Mouse (Mus musculus) midbrain, embryonic 15.5 days (tissue): ENCODE results near the gene Scaf8. TPM values are rescaled to one million over a fixed set of nuclear protein-coding genes. Genes with fewer than 3 reads are reported as not detected.
"Not testable (repeated sequence)": the region's sequence is repeated elsewhere in the genome, so short reads cannot be mapped to it uniquely, and the experiment has no call there.

Source experiments
- ATAC-seq: fragments of 200-750 bp; cut with Nextera tagmentation; replicated peaks from 2 replicates; pipeline ENCODE4 v1.8.0; 2017; ENCODE audit warnings: moderate TSS enrichment
- H3K27ac ChIP-seq: fragments of 300-500 bp; sonication (generic); 2 replicates; pipeline ENCODE4 v1.5.1; 2015; ENCODE audit warnings: mild to moderate bottlenecking, inconsistent platforms
- H3K27me3 ChIP-seq: fragments of 300-500 bp; sonication (generic); replicated peaks from 2 replicates; pipeline ENCODE4 v1.6.1; 2015; ENCODE audit warnings: inconsistent platforms
- H3K36me3 ChIP-seq: fragments of 300-500 bp; sonication (generic); replicated peaks from 2 replicates; pipeline ENCODE4 v1.6.1; 2015; ENCODE audit warnings: inconsistent platforms
- H3K4me1 ChIP-seq: fragments of 300-500 bp; sonication (generic); 2 replicates; pipeline ENCODE4 v1.6.1; 2015; ENCODE audit warnings: inconsistent platforms
- H3K4me2 ChIP-seq: fragments of 300-500 bp; sonication (generic); 2 replicates; pipeline ENCODE4 v1.6.1; 2015; ENCODE audit warnings: inconsistent platforms, mild to moderate bottlenecking, moderate library complexity
- H3K4me3 ChIP-seq: fragments of 300-500 bp; sonication (generic); 2 replicates; pipeline ENCODE4 v1.5.1; 2015; ENCODE audit warnings: mild to moderate bottlenecking, inconsistent platforms
- H3K9ac ChIP-seq: fragments of 300-500 bp; sonication (generic); 2 replicates; pipeline ENCODE4 v1.6.1; 2015; ENCODE audit warnings: mild to moderate bottlenecking, inconsistent platforms
- H3K9me3 ChIP-seq: fragments of 300-500 bp; sonication (generic); 2 replicates; pipeline ENCODE4 v1.6.1; 2016; ENCODE audit warnings: inconsistent platforms
- WGBS: fragments of 180-500 bp; shearing (Covaris S2); methylation state at CpG from one replicate; pipeline ENCODE4 v1.1.7; 2015; ENCODE audit warnings: mixed read lengths; 5-methylcytosine and 5-hydroxymethylcytosine counted together
- polyA plus RNA-seq: library from polyadenylated mRNA; unstranded; fragments of >200 nt; fragmentation: Nextera tagmentation; extraction: Ambion mirVana; gene quantifications from 2 replicates; pipeline ENCODE4 v1.2.1, GENCODE M21; 2015

Scaf8 gene
- polyA plus RNA-seq, 1 experiment from 2014 or later = 16.9 TPM

- not testable (repeated sequence) for H3K27me3 ChIP-seq, H3K4me1 ChIP-seq, H3K27ac ChIP-seq, H3K9me3 ChIP-seq, H3K4me3 ChIP-seq, H3K4me2 ChIP-seq, H3K9ac ChIP-seq, ATAC-seq
- H3K36me3 ChIP-seq = peaks cover 23% of the 10 kb centered on the region
Measured at GRCm38 (mm10) chr17:3195483-3195882, 80.7 kb downstream of the Scaf8 start.

DNA sequence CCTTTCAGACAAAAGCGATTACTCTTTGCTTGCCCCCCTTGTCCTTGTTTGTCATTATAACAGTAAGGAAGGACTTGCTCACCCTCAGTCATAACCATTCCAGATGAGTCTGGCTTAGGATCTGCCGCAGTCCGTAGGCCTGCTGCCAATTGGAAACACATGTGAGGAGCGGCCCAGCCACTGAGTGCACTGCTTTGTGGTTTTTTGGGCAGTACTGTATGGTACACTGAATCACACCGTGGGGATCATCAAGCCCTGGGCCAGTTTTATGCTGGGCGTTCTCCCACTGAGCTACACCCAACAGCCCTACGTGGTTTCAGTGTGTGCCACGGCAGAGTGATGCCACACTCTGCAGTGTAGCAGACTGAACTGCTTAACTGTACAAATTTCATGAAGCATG is 85.6 kb downstream of the Scaf8 start:
- H3K9me3 ChIP-seq = no peaks in the 10 kb centered on the region
- H3K27me3 ChIP-seq = no peaks in the 10 kb centered on the region
- no peak for ATAC-seq
- H3K9ac ChIP-seq = no peak overlapping the region
- peaks cover 7% of the 10 kb centered on the region; the same call in 1 of the 2 replicates for H3K36me3 ChIP-seq
- no peaks in the 10 kb centered on the region for H3K4me1 ChIP-seq
- no peak overlapping the region for H3K27ac ChIP-seq
- no peak overlapping the region for H3K4me2 ChIP-seq
- 94% methylated on average over 8 of the region's 8 CpGs for WGBS
- H3K4me3 ChIP-seq = no peak overlapping the region

DNA sequence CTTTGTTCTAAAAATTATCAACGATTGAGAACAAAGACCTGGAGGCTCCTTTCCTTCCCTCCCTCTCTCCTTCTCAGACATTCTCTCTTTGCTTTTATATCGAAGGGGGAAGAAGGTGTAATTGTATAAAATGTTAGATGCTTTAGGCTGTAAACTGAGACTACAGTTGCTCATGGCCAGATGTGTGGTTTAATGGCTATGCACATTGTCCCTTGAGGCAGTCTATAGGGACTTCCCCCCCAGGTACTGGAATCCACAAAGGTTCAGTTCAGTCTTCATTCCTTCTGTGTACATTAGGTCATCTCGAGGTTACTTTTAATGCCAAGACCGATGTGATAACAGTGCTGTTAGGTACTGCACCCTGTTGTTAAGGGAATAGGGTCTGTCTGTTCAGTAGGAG is 89.1 kb downstream of the Scaf8 start:
- Histone ChIP-seq H3K36me3 (no peaks in the 10 kb centered on the region), H3K4me1 (no peaks in the 10 kb centered on the region), H3K4me2 (no peak overlapping the region), H3K9me3 (no peaks in the 10 kb centered on the region), H3K27me3 (no peaks in the 10 kb centered on the region), H3K27ac (no peak overlapping the region), H3K4me3 (no peak overlapping the region), H3K9ac (no peak overlapping the region)
- ATAC-seq = no peak
- WGBS = 80% methylated on average over 4 of the region's 4 CpGs

GRCm38 (mm10) chr17:3204826-3205405 is 90.1 kb downstream of the Scaf8 start:
- H3K9ac ChIP-seq = no peak overlapping the region
- no peak overlapping the region for H3K4me2 ChIP-seq
- no peak overlapping the region for H3K27ac ChIP-seq
- no peak for ATAC-seq
- H3K36me3 ChIP-seq = no peaks in the 10 kb centered on the region
- no peak overlapping the region for H3K4me3 ChIP-seq
- H3K27me3 ChIP-seq = no peaks in the 10 kb centered on the region
- no peaks in the 10 kb centered on the region for H3K4me1 ChIP-seq
- H3K9me3 ChIP-seq = no peaks in the 10 kb centered on the region
- 89% methylated on average over 7 of the region's 7 CpGs for WGBS

GRCm38 (mm10) chr17:3206527-3207398 is 92.0 kb downstream of the Scaf8 start:
- Histone ChIP-seq H3K4me3 (no peak overlapping the region), H3K36me3 (no peaks in the 10 kb centered on the region), H3K27me3 (no peaks in the 10 kb centered on the region), H3K27ac (no peak overlapping the region), H3K4me2 (no peak overlapping the region), H3K9ac (no peak overlapping the region), H3K9me3 (no peaks in the 10 kb centered on the region), H3K4me1 (no peaks in the 10 kb centered on the region)
- ATAC-seq = no peak
- WGBS = 82% methylated on average over 2 of the region's 2 CpGs

DNA sequence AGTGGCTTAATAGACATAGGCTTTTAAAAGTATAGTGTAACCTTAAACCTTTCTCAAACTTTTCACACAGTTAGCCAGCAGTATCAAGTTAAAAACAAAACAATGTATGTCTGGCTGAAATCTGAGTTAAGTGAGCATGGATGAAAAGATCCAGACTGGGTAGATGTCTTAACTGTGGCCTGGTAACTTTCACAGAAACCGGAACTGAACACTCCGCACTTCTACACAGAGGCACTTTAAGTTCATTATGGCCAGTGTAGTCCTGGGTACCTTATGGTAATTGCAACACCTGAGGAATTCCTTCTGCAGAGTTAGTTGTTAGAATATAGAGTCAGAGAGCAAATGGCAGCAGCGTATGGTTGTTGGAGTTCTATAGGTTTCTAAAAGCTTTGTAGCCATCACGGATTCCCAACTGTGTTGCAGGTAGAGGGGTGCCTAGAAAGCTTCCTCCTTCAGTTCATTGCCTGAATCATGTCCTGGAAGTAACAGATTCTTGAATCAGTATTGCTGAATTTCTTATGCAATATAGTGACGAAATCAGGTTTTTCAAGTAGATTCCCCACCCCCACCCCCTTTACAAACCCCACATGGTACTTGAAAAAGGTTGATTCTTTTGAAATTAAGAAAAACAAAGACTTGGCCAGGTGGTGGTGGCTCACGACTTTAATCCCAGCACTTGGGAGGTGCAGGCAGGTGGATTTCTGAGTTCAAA is 92.9 kb downstream of the Scaf8 start:
- Histone ChIP-seq H3K9me3 (no peaks in the 10 kb centered on the region), H3K4me3 (no peak overlapping the region), H3K27me3 (no peaks in the 10 kb centered on the region), H3K36me3 (no peaks in the 10 kb centered on the region), H3K4me1 (no peaks in the 10 kb centered on the region), H3K9ac (no peak overlapping the region), H3K27ac (no peak overlapping the region), H3K4me2 (no peak overlapping the region)
- no peak for ATAC-seq
- WGBS = 90% methylated on average over 6 of the region's 6 CpGs

DNA sequence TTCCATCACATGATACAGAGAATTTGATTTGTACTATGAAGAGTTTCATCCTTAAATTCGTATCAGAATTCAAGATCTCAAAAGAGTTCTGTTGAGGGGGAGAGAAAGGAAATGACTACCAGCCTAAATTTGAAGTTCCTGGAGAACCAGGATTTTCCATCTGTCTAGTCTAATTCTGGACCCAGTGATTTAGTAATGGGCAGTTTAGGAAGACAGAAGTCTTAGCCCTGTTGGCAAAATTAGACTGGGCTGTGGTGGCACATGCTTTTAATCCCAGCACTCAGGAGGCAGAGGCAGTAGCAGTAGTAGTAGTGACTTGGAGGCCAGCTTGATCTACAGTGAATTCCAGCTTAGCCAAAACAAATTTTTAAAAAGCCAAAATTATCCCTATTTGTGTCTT is 93.7 kb downstream of the Scaf8 start:
- Histone ChIP-seq H3K36me3 (no peaks in the 10 kb centered on the region), H3K4me2 (no peak overlapping the region), H3K4me1 (no peaks in the 10 kb centered on the region), H3K27ac (no peak overlapping the region), H3K4me3 (no peak overlapping the region), H3K9ac (no peak overlapping the region), H3K9me3 (no peaks in the 10 kb centered on the region), H3K27me3 (no peaks in the 10 kb centered on the region)
- WGBS = 94% methylated on average over 1 of the region's 1 CpGs
- ATAC-seq = no peak

DNA sequence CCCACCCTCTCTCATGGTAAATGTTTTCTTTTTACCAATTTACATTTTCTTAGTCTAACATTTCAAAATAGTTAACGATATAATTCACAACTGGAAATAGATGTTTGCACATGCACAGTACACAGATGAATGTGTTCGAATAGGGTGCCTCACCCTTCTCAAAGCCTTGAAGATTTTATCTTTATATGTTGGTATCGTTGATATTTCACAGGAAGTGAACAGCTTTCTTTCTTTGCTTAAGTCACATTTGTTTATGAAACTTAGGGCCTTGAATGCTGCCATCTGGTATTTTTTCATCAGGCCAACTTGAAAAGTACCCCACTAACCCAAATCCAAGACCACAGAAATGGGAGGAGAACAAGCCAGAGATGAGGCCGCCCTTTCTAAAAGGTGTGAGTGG is 94.8 kb downstream of the Scaf8 start:
- ATAC-seq = no peak

DNA sequence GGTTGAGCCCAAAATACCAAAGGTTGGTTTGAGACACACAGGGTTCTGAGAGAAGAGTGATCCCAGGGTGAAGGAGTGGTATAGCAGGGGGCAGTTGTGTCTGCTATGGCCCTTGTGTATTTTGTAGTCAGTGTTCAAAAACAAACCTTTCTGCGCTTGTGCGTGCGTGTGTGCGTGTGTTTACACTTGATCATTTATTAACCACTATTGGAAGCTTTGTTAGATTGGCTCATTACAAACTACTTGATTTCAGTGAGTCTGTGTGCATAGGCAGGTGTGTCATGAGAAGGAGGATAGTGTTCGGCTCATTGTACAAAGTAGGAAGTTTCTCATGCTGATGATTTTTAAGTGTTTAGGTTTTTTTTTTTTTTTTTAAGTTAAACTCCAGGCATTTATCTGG is 95.4 kb downstream of the Scaf8 start:
- no peak for ATAC-seq
- Histone ChIP-seq H3K4me2 (no peak overlapping the region), H3K4me3 (no peak overlapping the region), H3K27ac (no peak overlapping the region), H3K9me3 (no peaks in the 10 kb centered on the region), H3K27me3 (no peaks in the 10 kb centered on the region), H3K4me1 (no peaks in the 10 kb centered on the region), H3K36me3 (no peaks in the 10 kb centered on the region), H3K9ac (no peak overlapping the region)
- WGBS = 93% methylated on average over 5 of the region's 5 CpGs

More for the DNA sequence above, 94.8 kb downstream of the Scaf8 start:
- H3K27me3 ChIP-seq = no peaks in the 10 kb centered on the region
- H3K4me2 ChIP-seq = no peak overlapping the region
- 90% methylated on average over 4 of the region's 4 CpGs for WGBS
- no peaks in the 10 kb centered on the region for H3K9me3 ChIP-seq
- H3K27ac ChIP-seq = no peak overlapping the region
- H3K4me3 ChIP-seq = no peak overlapping the region
- no peak overlapping the region for H3K9ac ChIP-seq
- no peaks in the 10 kb centered on the region for H3K4me1 ChIP-seq
- H3K36me3 ChIP-seq = no peaks in the 10 kb centered on the region

- Histone ChIP-seq H3K4me2 (no peak overlapping the region), H3K4me3 (no peak overlapping the region), H3K27me3 (no peaks in the 10 kb centered on the region), H3K9ac (no peak overlapping the region), H3K36me3 (no peaks in the 10 kb centered on the region), H3K9me3 (no peaks in the 10 kb centered on the region), H3K27ac (no peak overlapping the region), H3K4me1 (no peaks in the 10 kb centered on the region)
- no peak for ATAC-seq
- 82% methylated on average over 4 of the region's 4 CpGs for WGBS
Measured at GRCm38 (mm10) chr17:3212105-3212504, 97.3 kb downstream of the Scaf8 start.

DNA sequence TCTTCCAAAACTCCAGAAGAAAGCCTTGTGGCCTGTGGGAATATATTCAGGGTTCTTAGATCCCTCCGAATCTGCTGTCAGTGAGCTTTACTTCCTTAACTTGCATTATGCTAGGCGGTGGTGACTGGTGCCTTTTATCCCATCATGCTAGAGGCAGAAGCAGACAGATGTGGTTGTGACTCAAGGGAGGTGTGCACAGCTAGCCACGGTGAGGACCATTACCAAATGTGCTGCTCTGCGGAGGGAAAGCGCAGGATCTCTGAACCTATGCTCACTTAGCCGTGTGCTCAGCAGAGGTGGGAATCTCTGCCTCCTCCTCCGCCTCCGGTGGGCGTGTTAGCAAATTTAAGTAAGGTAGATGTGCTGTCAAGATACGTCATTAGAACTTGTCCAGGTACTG is 98.1 kb downstream of the Scaf8 start:
- Histone ChIP-seq H3K4me3 (no peak overlapping the region), H3K27me3 (no peaks in the 10 kb centered on the region), H3K9me3 (no peaks in the 10 kb centered on the region), H3K4me2 (no peak overlapping the region), H3K9ac (no peak overlapping the region), H3K36me3 (no peaks in the 10 kb centered on the region), H3K4me1 (no peaks in the 10 kb centered on the region), H3K27ac (no peak overlapping the region)
- no peak for ATAC-seq
- 93% methylated on average over 10 of the region's 10 CpGs for WGBS

- Histone ChIP-seq H3K9ac (no peak overlapping the region), H3K4me2 (no peak overlapping the region), H3K27me3 (no peaks in the 10 kb centered on the region), H3K9me3 (no peaks in the 10 kb centered on the region), H3K4me1 (no peaks in the 10 kb centered on the region), H3K36me3 (no peaks in the 10 kb centered on the region), H3K4me3 (no peak overlapping the region), H3K27ac (no peak overlapping the region)
- ATAC-seq = no peak
- WGBS = 92% methylated on average over 2 of the region's 2 CpGs
Measured at GRCm38 (mm10) chr17:3214852-3215251, 100.1 kb downstream of the Scaf8 start.
